Mouse (Mus musculus): Measurements from ENCODE around the gene Spesp1.
A peak's percentile ranks its signal among the peaks of the same experiment; 100 is the strongest.

- TF ChIP-seq CTCF (conservative IDR thresholded peaks at IDR 0.05; ENCODE audit: low read length) (peak; percentile 88), NANOG (IDR thresholded peaks at IDR 0.05; ENCODE audit: borderline replicate concordance, low read length) (no peak)
These were observed 13.1 kb upstream of the Spesp1 start for GRCm38 (mm10) chr9:62295006-62295698.
